Mouse (Mus musculus) thymus, postnatal 36 days (tissue): ENCODE measurements around the gene Gpn3.

ENCODE experiments used
- DNase-seq, 2 experiments: peaks; one replicate each; pipeline ENCODE4 v3.0.0; 2022; ENCODE audit warnings: mixed read lengths in 2 of 2

The Gpn3 gene

DNA sequence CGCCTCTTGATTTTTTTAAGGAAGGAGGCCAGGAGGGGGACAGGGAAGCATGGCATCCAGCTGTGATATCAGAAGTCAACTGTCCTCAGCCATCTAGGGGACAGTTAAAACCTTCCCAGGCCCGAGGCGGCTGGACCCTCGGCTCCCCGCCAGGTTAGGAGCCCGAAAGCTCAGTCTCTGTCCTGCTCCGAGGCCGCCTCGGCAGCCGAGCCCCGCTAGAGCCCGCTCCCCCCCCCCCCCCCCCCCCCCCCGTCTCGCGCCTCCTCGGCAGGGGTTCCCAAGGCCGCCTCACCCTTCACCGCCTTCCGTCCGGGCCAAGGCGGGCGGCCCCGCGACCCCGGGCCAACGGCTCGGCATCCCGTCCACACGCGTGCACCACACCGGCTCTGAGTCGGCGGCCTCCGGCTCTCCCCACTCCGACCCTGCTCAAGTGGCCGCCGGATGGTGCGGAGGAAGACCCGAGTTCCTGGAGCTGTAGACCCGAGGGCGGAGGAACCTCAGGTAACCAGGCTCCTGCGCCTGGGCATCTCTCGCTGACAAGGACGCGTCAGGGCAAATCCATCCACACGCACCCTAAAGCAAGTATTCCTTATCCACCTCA, at the start of gene Gpn3:
TSS of gene Gpn3 (plus strand) at position 286 of the 601 bp plus-strand sequence.
- peak in 1 of 2 experiments; percentile 84 for DNase-seq

DNA sequence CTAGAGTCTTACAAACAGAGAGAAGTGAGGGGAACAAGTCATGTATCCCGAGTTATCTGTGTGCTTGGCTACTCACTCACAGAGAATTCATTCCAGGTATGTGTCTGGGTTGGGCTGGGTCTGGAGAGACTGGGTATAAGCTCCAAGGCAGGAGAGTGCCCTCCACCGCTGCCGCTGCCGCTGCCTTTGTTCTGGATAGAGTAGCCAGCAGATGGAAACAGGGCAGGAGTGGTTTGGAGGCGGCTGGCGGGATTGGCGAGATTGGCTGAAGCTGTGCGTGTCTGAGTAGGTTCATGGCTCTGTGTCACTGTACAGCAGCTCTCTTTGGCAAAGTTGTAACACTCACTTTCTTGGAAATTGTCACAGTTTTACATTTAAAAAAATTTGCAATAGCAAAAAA, 48.2 kb upstream of the Gpn3 start:
- DNase-seq, result no peak

DNA sequence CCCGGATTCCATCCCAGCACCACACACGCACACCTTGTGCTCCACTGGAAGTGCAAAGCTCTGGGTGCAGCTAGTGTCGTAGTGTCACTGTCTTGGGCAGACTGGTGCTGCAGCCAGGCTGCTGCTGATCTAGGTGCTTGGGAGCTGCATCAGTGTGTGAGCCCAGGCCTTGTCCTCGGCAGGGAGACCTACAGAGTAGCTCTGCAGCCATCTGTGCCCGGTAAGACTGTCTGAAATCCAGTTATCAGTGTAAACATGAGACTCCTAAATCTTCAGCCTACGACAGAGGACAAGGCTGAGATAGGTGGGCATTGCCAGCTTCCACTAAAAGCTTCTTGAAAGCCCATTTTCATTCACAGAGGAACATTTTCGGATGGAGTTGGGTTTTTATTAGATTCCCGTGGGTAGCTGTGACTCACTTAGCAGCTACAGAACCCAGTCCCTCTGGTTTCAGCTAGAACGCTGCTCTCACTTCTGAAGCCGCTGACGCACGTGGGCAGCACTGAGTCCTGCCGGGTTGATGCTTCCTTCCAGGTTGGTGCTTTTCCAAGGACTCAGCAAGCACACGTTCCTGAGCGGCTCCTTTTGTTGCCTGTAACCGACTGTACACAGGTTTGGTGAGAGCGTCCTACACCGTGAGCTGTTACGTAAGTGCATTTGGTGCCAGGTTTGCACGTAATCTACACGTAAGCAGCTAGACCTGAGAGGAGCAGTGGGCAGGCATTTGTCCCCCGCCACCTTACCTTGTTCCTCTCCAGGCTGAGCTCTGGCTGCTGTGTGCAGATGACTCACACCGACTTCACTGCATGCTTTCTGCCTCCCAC, 46.9 kb upstream of the Gpn3 start:
- DNase-seq, result no peak

DNA sequence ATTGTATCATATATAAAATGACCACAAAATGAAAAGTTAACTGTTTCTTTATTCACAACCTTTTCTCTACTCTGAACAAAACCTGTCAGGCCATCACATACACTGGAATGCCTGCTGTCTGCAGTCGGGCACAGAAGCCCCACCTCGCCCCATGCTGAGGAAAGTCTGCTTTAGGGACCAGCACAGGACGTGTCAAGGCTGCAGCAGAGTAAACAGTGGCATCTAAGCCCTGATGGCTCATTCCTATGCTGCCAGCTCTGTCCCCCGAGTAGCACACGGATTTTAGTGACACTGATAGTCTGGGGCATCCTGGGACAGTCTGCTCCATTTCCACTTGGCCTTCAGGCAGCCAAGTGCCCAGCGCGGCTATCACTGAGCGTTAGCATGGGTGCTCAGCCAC, 46.2 kb upstream of the Gpn3 start:
- no peak for DNase-seq

DNA sequence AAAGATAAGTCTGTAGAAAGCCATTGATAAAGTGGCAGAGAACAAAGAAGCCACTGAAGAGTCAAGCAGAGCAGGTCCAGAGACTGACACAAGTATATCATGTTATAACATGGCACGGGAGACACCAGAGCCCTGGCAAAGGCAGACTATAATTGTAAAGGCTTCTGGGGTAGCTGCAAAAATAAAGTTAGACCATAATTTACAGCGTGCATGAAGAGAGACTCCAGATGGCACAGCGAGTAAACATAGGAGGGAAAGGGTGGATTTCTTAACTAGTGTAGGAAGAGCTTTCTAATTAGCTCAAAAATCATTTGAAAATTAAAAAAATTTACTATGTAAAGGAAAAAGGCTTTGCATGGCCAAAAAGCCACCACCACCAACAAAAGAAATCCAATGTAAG, 44.4 kb upstream of the Gpn3 start:
- DNase-seq, result no peak

DNA sequence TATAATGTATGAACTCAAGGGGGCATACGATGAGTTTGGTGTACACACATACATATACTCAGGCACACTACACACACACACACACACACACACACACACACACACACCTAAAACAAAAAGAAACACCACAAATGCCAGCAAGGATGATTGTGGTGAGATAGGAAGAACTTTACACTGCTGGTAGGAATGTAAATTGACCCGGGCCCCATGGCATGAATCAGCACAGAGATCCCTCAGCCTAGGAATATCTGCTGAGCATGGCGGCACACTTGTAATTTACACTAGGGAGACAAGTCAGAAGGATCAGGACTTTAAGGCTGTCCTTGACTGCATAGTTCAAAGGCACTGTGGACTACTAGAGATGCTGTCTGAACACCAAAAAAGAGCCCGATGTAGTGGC, 41.4 kb upstream of the Gpn3 start:
- DNase-seq, result no peak

DNA sequence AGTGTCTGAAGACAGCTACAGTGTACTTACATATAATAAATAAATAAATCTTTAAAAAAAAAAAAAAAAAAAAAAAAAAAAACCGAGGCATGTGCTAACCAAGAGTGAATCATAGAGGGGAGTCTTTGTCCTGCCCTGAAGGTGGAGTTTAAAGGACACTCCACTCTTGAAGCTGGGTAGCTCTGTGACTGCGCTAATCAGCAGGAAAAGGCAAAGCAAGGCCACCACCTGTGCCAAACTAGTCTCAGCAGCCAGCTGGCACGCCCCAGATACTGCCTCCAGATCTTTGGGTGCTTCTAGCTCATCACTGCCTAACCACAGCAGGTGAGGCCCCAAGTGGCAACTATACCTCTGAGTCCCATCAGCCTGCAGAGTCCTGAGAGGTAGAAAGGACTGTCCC, 37.0 kb upstream of the Gpn3 start:
- DNase-seq, result peak; percentile 38 to 67

DNA sequence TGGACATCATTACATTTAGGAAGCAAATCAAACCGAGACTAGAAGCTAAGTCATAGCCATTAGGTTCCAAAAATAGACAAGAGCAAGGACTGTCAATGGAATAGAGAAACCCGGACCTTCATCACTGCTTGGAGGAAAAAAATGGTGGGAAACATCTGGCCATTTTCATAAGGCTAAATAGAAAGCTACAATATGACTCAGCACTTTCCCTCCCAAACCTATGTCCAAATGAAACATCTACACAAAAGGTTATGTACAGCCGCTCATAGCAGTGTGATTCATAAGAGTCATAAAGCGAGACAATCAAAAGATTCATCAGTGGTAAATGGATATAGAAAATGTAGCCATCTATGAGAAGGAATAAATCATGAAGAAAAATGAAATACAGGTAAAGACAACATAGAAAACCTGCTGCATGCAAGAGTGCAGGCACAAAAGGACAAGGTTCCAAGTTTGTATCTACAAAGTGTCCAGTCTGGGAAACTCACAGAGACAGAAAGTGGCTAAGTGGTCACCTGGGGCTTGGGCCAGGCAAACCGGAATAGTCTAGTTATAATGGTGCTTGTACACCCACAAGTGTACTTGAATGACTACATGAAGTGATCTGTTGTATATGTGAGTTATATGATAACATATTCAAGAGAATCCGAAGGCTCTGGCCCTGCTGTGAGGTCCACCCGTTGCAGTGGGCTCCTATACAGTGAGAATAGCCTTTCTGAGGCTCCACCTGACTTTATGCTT, 35.0 kb upstream of the Gpn3 start:
- no peak for DNase-seq

DNA sequence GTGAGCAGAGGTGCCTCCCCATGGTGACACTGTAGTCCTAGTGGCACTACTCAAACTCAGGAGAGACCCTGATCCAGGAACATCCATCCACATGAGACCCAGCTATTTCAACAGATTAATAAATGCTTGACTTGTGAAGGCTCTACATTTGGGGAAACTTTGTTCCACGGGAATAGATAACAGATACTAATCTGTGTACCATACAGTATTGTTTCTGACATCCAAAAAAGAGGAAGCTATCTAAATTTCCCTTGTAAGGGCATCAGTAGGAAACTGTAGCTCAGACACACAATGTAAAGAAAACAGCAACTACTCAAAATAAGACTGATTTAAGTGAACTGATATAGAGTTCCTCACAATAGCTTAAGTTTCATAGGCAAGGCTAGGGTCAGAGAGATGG, 28.8 kb upstream of the Gpn3 start:
- no peak for DNase-seq

DNA sequence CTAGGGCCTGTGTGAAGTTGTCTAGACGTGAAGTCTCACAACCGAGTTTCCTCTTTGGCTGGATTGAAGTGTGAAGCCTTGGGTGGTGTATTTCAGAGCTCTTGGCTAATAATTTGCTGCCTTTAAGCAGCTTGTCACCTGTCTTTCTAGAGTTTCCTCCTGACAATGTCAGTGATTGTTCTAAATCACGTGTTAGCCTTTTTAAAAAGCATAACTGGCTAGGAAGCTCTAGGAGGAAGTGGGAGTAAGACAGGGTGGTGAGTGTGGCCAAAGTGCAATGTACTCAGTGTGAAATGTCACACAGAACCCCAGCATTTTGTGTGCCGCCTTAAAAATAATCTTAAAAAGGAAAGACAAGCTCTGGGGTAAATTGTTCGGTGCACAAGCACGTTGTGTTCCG, 27.9 kb upstream of the Gpn3 start:
- DNase-seq, result no peak

DNA sequence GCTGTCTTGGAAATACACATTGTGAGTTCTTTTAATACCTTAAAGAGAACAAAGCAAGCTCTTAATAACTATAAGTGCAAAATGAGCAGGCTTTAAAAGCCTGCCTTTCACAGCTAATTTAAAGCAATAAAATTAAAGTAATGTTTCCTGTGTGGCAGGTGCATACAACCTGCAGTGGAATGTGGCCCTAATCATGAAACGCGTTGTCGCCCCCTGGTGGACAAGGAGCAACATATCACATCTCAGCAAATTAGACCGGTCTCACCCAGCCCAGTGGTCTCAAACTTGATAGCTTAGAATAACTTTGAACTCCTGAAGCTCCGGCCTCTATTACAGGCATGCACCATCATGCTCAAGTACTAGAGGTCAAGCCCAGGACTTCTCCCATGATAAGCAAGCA, 27.4 kb upstream of the Gpn3 start:
- peak; percentile 82 to 84 for DNase-seq

DNA sequence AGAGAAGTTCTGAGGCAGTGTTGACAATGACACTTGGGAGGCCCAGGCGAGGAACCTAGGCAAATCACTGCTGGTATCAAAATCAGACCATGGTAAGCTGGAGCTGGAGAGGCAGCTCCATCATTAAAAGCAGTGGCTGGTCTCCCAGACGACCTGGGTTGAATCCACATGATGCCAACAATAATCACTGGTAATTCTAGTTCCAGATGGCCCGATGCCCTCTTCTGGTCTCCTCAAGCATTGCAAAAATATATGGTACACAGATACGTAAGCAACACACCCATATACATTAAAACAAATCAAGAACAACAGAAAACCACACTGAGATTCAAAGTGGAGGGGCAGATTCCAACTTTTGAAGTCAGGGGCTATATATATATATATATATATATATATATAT, 25.9 kb upstream of the Gpn3 start:
- no peak for DNase-seq

DNA sequence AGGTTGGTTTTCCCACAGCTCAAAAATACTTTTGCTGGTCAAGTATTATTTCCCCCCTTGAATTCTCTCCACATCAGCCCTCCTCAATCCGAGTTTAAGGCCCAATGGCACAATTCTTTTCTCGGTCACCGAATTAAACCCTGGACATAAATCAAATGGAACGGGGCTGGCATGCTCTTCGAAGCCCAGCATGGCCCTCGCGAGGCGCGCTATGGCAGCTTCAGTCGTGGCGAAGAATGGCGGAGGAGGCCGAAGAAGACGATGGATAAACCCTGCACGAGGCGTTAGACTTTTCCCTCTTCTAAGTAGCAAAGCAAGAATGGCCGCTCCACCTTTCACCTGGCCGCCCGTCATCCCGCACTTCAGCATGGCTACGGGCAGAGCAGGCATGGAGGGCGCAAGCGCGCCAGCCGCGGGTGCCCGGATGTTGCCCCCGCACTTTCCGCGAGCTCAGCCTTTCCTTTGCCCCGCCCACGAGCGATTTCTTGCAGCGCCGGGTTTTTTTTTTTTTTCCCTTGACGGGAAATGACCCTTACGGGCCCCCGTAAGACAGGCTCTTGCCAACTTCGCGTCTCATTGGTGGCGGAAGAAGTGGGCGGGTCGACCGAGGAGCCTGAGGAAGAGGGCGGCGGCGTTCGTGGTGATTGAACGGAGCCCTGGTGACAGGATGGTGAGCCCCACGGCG, 17.7 kb upstream of the Gpn3 start, which contains the start of the genes Rad9b and Vps29:
TSS of gene Rad9b (minus strand) at position 427 of the 685 bp plus-strand sequence.
TSS of gene Vps29 (plus strand) at position 563 of the 685 bp plus-strand sequence.
- peak; percentile 98 to 99 for DNase-seq

DNA sequence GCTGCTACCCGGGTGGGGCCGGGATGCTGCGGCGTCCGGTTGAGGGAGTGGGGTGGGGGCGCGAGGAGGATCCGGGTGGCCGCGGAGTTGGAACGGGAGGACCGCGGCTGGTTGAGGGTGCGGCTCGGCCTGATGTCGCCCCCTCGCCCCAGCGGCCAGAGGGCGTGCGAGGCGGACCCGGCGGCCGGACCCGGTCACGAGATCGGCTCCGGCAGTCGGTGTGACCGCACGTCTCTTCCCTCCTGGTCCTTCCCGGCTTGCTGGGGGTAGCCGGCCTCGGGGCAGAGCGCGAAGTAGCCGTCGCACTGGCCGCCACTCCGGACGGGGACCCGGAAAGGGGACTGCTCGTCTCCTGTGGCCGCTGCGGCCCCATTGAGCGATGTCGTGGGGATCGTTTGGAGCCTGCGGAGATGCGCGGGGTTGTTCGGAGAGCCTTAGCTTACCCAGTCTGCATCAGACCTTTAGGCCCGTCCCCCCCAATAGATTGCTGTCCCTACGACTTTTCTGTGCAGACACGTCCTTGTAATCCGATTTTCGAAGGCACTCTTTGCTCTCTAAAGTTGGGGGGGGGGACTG, 17.1 kb upstream of the Gpn3 start:
- DNase-seq, result no peak

DNA sequence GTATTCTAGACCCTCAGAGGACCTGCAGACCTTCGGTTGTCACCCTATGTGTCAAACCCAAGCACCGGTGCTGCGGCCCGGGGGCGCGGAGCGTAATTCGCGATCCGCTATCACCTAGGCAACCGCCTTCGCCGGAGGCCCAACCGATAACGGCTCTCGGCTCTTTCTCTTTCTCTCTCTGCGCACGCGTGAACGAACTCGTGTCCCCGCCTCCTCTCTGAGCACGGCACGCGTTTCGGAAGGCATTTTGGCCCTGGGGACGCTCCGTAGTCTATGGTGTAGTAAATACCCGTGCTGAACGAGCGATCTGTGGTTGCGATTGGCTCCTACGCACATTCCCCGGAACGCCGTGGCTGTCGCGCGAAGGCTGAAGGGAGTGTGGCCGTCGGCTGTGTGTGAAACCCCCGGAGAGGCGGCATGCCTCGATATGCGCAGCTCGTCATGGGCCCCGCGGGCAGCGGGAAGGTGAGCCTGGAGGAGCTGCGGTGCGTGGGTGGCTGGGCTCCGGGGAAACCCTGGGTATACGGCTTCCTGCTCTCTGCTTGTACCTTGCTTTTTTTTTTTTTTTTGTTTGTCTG, 605 bp downstream of the Gpn3 start, which contains the start of gene Fam216a:
TSS of gene Fam216a (minus strand) at position 173 of the 578 bp plus-strand sequence.
- peak in 1 of 2 experiments; percentile 99 for DNase-seq

DNA sequence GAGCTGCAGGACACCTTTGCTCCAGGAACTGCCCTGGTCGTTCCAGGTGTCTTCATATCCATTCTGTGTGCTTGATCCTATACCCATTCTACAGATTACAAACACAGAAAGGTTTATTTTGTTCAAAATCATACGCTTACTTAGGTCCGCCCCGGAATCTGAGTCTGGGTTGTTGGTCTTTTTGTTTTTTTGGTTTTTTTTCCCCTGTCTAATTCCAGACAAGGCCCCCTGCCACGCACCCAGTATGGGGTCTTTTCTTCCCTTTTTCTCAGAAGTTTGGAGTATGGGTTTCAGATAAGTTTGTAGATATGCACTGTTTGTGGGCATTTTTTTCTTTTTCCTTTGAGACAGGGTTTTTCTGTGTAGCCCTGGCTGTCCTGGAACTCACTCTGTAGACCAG, 1.2 kb downstream of the Gpn3 start:
- no peak for DNase-seq

DNA sequence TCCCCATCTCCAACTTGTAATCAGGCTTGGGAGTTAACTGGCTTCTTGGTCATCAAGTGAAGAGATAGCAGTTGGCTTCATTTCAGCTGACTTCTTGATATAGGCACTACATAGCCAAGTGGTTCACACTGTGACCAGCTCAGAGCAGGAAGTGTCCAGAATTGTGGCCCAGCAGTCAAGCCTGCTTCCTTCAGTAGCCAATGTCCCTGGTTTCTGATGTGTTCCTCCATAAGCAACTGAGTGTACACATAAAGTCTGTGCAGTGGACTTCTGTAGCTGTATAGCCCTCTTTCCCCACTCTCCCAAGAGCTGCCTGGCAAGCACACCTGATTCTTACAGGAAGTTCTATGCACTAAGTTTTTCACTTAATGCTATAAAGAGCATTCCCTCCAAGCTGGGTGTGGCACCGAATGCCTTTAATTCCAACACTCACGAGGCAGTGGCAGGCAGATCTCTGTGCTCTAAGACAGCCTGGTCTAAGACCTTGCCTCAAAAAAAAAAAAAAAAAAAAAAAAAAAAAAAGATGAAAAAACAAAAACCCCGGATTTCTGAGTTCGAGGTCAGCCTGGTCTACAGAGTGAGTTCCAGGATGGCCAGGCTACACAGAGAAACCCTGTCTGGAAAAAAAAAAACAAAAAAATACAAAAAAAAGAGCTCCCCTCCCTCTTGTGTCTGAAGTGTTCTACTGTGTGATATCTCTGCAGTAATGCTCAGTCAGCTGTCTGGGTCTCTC, 5.6 kb downstream of the Gpn3 start:
- peak in 1 of 2 experiments; percentile 0 for DNase-seq

DNA sequence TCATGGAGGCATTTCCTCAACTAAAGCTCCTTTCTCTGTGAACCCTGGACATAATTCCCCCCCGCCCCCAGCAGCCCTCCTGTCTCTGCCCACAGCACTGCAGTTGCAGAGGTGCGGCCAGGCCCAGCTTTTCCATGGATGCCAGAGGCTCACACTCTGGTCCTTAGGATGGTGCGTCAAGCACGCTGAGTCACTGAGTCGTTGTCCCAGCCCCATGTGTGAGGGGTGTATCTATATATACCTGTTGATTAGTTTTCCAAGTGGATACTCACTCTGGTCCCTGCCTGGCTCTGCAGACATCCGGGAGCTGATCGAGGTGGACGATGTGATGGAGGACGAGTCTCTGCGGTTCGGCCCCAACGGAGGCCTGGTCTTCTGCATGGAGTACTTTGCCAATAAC, 6.5 kb downstream of the Gpn3 start:
- DNase-seq, result peak in 1 of 2 experiments; percentile 2

DNA sequence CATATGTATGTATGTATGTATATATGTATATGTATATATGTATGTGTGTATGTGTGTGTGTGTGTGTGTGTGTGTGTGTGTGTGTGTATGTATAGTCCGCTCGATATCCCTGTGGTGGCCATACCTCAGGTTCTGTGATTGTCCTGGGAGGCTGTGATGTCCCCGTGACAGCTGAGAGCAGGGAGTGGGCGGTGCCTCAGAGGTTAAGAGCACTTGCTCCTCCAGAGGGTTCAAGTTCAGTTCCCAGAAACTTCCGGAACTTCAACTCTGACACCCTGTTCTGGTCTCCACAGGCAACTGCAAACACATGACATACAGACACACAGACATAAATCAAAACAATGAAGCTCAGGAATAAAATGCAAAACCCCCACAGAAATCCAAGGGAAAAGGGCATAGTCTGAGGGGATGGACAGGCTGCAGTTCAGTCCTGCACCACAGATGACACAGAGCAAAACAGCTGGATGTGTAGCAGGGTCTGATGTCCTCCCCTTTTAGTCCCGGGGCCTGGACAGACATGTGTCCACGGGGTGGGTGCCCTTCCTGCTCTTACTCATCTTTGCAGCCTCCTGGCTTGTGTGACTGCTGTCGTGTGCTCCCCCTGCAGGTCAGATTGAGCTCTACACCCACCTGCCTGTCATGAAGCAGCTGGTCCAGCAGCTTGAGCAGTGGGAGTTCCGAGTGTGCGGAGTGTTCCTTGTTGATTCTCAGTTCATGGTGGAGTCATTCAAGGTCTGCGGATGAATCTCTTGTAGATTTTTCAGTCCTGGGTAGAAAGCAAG, 7.9 kb downstream of the Gpn3 start:
- DNase-seq, result peak; percentile 68 to 74

DNA sequence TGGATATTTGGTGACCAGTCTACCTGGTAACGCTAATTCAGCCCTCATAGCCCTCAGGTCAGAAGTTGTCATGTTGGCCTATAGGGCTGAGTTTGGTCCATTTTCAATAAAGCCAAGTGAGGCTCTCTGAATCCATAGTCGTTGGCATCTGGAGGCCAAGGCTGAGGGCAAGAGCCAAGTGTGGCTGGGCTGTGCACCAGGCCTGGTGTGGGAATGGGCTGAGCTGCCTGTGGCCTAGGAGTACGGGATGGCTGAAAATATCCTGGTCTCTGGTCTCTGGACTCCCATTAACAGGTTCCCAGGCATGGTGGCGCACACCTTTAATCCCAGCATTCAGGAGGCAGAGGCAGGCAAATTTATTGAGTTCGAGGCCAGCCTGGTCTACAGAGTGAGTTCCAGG, 18.3 kb downstream of the Gpn3 start:
- no peak for DNase-seq

DNA sequence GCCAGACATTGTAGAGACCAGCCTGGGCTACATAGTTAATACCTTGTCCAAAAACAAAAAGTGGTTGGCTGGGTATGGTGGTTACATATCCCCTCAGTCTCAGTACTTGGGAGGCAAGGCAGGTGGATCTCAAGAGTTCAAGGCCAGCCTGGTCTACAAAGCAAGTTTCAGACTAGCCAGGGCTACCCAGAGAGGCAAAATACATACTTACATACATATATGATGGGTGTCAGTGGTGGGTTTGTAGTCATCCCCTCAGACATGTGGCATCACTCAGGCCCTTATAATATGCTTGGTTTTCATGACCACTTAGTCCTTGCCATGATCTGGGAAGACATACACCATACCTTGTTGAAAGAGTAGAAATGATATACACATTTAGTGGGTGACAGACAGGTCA, 19.0 kb downstream of the Gpn3 start:
- DNase-seq, result no peak
